Comparison of ENCODE assay signal across 26 mouse cellular contexts in the genomic region with DNA sequence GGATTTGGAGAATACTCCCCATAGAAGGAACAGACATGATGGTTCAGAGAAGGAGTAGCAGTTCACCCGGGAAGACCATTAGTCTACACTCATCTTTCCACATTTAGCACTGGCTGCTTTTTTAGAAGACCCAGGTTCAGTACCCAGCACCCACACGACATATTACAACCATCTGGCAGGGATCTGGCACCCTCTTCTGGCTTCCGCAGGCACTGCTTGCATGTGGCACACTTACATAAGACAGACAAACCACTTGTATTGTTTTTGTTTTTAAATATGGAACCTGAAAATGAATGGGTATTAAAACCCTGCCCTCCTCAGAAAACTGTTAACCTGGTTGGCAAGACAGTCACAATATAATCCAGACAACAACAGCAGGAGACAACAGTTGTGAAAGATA. TPM values are rescaled to one million over a fixed set of nuclear protein-coding genes. Genes with fewer than 3 reads are reported as not detected.
DNase-seq lines count a peak whose midpoint lies in the region; ATAC-seq and TF ChIP-seq lines count a peak whose summit lies in the region.
"Had no signal": no experiment of that assay in that cellular context is flagged by ENCODE, and none has a peak within 500 bp of the region (broad histone marks: within the 10 kb centered on the region; RNA-seq: fewer than 3 reads in every experiment).

No protein-coding gene starts in this region.

- H3K4me2 ChIP-seq in CH12.LX (ENCODE audit: insufficient read depth, low read depth, poor library complexity, severe bottlenecking) = no peak overlapping the region
- no peak overlapping the region for H3K4me2 ChIP-seq in neural tube, embryonic 15.5 days
- H3K4me2 ChIP-seq: embryonic facial prominence, embryonic 13.5 days; forebrain, embryonic 12.5 days; heart, embryonic 13.5 days; hindbrain, embryonic 12.5 days had no signal

- TF ChIP-seq POLR2A in CH12.LX (IDR thresholded peaks at IDR 0.05; ENCODE audit: low read depth, low read length) = no peak

- peaks cover 0 to 27% of the 10 kb centered on the region in 2 experiments for H3K36me3 ChIP-seq in CH12.LX (replicated peaks in 1 of 2; ENCODE audit: control insufficient read depth in 1 of 2, insufficient read depth in 1 of 2, low read length in 1 of 2)
- no peaks in the 10 kb centered on the region for H3K36me3 ChIP-seq in ES-E14 (ENCODE audit: control insufficient read depth, insufficient read depth, low read length, poor library complexity, severe bottlenecking)
- peaks cover 17% of the 10 kb centered on the region for H3K36me3 ChIP-seq in neural tube, embryonic 15.5 days

- dilution Hi-C loops in CH12.LX (cut with MboI; ENCODE audit: extremely low pct_ligation_motif_present, extremely low pct_unique_long_range_greater_than_20kb, low sequenced_read_pairs) = no loop called here

- no peaks in the 10 kb centered on the region for H3K27me3 ChIP-seq in CH12.LX (replicated peaks)
- no peaks in the 10 kb centered on the region for H3K27me3 ChIP-seq in neural tube, embryonic 15.5 days (replicated peaks)
- H3K27me3 ChIP-seq: embryonic facial prominence, embryonic 13.5 days; forebrain, embryonic 12.5 days; heart, embryonic 13.5 days; hindbrain, embryonic 12.5 days had no signal

- no peaks in the 10 kb centered on the region for H3K79me2 ChIP-seq in CH12.LX (replicated peaks; ENCODE audit: control insufficient read depth, extremely low read depth, insufficient read depth, poor library complexity, severe bottlenecking)

- peak; percentile 56 for DNase-seq in heart, adult 11 months
- no peak for DNase-seq in heart, adult 18-20 months
- DNase-seq in CH12.LX (ENCODE audit: extremely low read depth) (no peak), ES-E14 (ENCODE audit: low read depth, low spot score) (no peak), ZHBTc4 (ENCODE audit: low read depth, low spot score) (peak; percentile 47)
- DNase-seq in frontal cortex, postnatal 10 days (ENCODE audit: low spot score in 2 of 2) = no peak
- DNase-seq in left cerebral cortex, postnatal 36 days (ENCODE audit: low spot score in 2 of 2) = no peak
- DNase-seq: adrenal gland, postnatal 14 days; B cell, adult 2 months; cerebellum, adult 18-20 months; cerebellum, adult 9-11 months; cerebellum, postnatal 36 days; gastrocnemius, postnatal 14 days; heart, postnatal 36 days had no signal

- H3K9me3 ChIP-seq in CH12.LX (replicated peaks; ENCODE audit: low read length) (no peaks in the 10 kb centered on the region), ES-E14 (ENCODE audit: control insufficient read depth, insufficient read depth, low read depth, low read length) (no peaks in the 10 kb centered on the region)
- H3K9me3 ChIP-seq in neural tube, embryonic 15.5 days (replicated peaks) = no peaks in the 10 kb centered on the region
- H3K9me3 ChIP-seq: embryonic facial prominence, embryonic 13.5 days; forebrain, embryonic 12.5 days; heart, embryonic 13.5 days; hindbrain, embryonic 12.5 days had no signal

- WGBS in neural tube, embryonic 15.5 days = 95% methylated on average over 3 of the region's 3 CpGs

- no peak for TF ChIP-seq EP300 in CH12.LX (IDR thresholded peaks at IDR 0.05; ENCODE audit: low read length)

- H3K9ac ChIP-seq in CH12.LX (ENCODE audit: insufficient read depth, low read depth) = no peak overlapping the region
- no peak overlapping the region for H3K9ac ChIP-seq in ES-E14 (ENCODE audit: insufficient read depth, low read depth, low read length, poor library complexity, severe bottlenecking)
- no peak overlapping the region for H3K9ac ChIP-seq in neural tube, embryonic 15.5 days (replicated peaks)
- H3K9ac ChIP-seq: embryonic facial prominence, embryonic 13.5 days; forebrain, embryonic 12.5 days; heart, embryonic 13.5 days; hindbrain, embryonic 12.5 days had no signal

- ATAC-seq in neural tube, embryonic 15.5 days (ENCODE audit: low FRiP score) = no peak
- ATAC-seq: CD4-positive, CD25-positive, alpha-beta regulatory T cell, adult 4 months; forebrain, embryonic 16.5 days; hindbrain, embryonic 16.5 days; inflammation-experienced regulatory T-cells, adult 6 months; intestine, postnatal 0 days had no signal

- intact Hi-C loops in left cerebral cortex, postnatal 36 days (cut with DNase I) = no loop called here

- no peak overlapping the region for H3K27ac ChIP-seq in CH12.LX (ENCODE audit: insufficient read depth, low read depth)
- no peak overlapping the region for H3K27ac ChIP-seq in ES-E14 (ENCODE audit: insufficient read depth, low read depth, low read length, poor library complexity, severe bottlenecking)
- H3K27ac ChIP-seq in neural tube, embryonic 15.5 days (replicated peaks) = no peak overlapping the region
- H3K27ac ChIP-seq: embryonic facial prominence, embryonic 13.5 days; forebrain, embryonic 12.5 days; heart, embryonic 13.5 days; hindbrain, embryonic 12.5 days had no signal

- TF ChIP-seq CTCF in CH12.LX (conservative IDR thresholded peaks at IDR 0.05 in 1 of 2, IDR thresholded peaks at IDR 0.05 in 1 of 2; ENCODE audit: low read depth in 2 of 2, low read length in 2 of 2) = peak in 1 of 2 experiments; percentile 29; a peak in 2 of 4 replicates

- in situ Hi-C loops in CH12.LX (cut with MboI; ENCODE audit: low pct_ligation_motif_present, low pct_unique_long_range_greater_than_20kb, low sequenced_read_pairs) = no loop called here
- in situ Hi-C loops in ES-E14 (cut with MboI; ENCODE audit: low sequenced_read_pairs in 2 of 2, unreplicated experiment in 2 of 2) = no loop called here

- H3K4me1 ChIP-seq in CH12.LX (ENCODE audit: control insufficient read depth in 1 of 2, insufficient read depth in 2 of 2) (no peaks in the 10 kb centered on the region), ES-E14 (ENCODE audit: control insufficient read depth in 2 of 2, insufficient read depth in 2 of 2, low read length in 2 of 2, poor library complexity in 1 of 2) (no peaks in the 10 kb centered on the region)
- H3K4me1 ChIP-seq in neural tube, embryonic 15.5 days = no peaks in the 10 kb centered on the region
- H3K4me1 ChIP-seq: embryonic facial prominence, embryonic 13.5 days; forebrain, embryonic 12.5 days; heart, embryonic 13.5 days; hindbrain, embryonic 12.5 days had no signal

- no peak overlapping the region for H3K4me3 ChIP-seq in CH12.LX (replicated peaks in 1 of 3; ENCODE audit: low read depth in 2 of 3, low read length in 2 of 3, poor library complexity in 1 of 3)
- H3K4me3 ChIP-seq in ES-E14 (ENCODE audit: insufficient read depth in 1 of 2, low read depth in 1 of 2, low read length in 2 of 2, poor library complexity in 1 of 2, severe bottlenecking in 1 of 2) = no peak overlapping the region
- H3K4me3 ChIP-seq in neural tube, embryonic 15.5 days (replicated peaks) = no peak overlapping the region
- H3K4me3 ChIP-seq: embryonic facial prominence, embryonic 13.5 days; forebrain, embryonic 12.5 days; heart, embryonic 13.5 days; hindbrain, embryonic 12.5 days had no signal

- peak; percentile 3 for TF ChIP-seq RAD21 in CH12.LX (IDR thresholded peaks at IDR 0.05; ENCODE audit: low read depth, low read length)

TF ChIP-seq in CH12.LX, 34 proteins besides CTCF, POLR2A, EP300 and RAD21:
- TF ChIP-seq ZC3H11A (IDR thresholded peaks at IDR 0.05; ENCODE audit: low read depth, low read length) (no peak), USF1 (IDR thresholded peaks at IDR 0.05; ENCODE audit: low read depth, low read length) (no peak), USF2 (conservative IDR thresholded peaks at IDR 0.05; ENCODE audit: low read depth, low read length) (no peak), E2F4 (IDR thresholded peaks at IDR 0.05; ENCODE audit: insufficient replicate concordance, low read depth, low read length) (no peak), CHD2 (IDR thresholded peaks at IDR 0.05; ENCODE audit: low read length) (no peak), JUN (IDR thresholded peaks at IDR 0.05; ENCODE audit: insufficient read depth, low read depth, low read length) (no peak)

TF ChIP-seq in ES-E14, 5 proteins besides CTCF, POLR2A, EP300 and RAD21:
- peak; percentile 46; the same call in 1 of the 2 replicates for TF ChIP-seq ZC3H11A (IDR thresholded peaks at IDR 0.05; ENCODE audit: borderline replicate concordance, low read depth, low read length)
- no peak for TF ChIP-seq MAFK (IDR thresholded peaks at IDR 0.05; ENCODE audit: insufficient read depth, low read depth, low read length)

RNA-seq across cellular contexts. Expression of a gene that starts 21.6 kb away (rescaled TPM):
- 10 to 100 TPM; 12.8 to 16.2 TPM for total RNA-seq in heart, adult 18-20 months (2021)
- 9.8 and 10.9 TPM in 2 replicates for total RNA-seq in CH12.LX (2012; rRNA removed)
- total RNA-seq in CH12.LX (2014; rRNA removed) = 17.1 and 19.1 TPM in 2 replicates
- 10.7 and 13.3 TPM in 2 replicates for polyA plus RNA-seq in CH12.LX (2012; ENCODE audit: insufficient read length, low read depth)
- 12.9 and 13.6 TPM in 2 replicates for total RNA-seq in ES-E14 (2012; rRNA removed)
- total RNA-seq in left cerebral cortex, postnatal 36 days (2021) = 10 to 100 TPM; 18.5 to 23.6 TPM
- 17.8 and 18.6 TPM in 2 replicates for polyA plus RNA-seq in neural tube, embryonic 15.5 days (2015; fragmentation: Nextera tagmentation; extraction: Ambion mirVana)

RNA-seq across cellular contexts. Expression of a gene that starts 59.6 kb away (rescaled TPM):
- not detected for total RNA-seq in heart, adult 18-20 months (2021)
- total RNA-seq in CH12.LX (2012; rRNA removed) (0.25 and 0.34 TPM in 2 replicates), CH12.LX (2014; rRNA removed) (0.66 and 0.77 TPM in 2 replicates), ES-E14 (2012; rRNA removed) (0.49 and 1.1 TPM in 2 replicates)
- polyA plus RNA-seq in CH12.LX (2012; ENCODE audit: insufficient read length, low read depth) = 1.3 and 1.7 TPM in 2 replicates
- total RNA-seq in left cerebral cortex, postnatal 36 days (2021) = under 1 TPM; 0.36 to 0.72 TPM
- polyA plus RNA-seq in neural tube, embryonic 15.5 days (2015; fragmentation: Nextera tagmentation; extraction: Ambion mirVana) = 0.12 and 0.49 TPM in 2 replicates
- total RNA-seq: adrenal gland, postnatal 14 days; gastrocnemius, adult 18-20 months; gastrocnemius, postnatal 14 days; heart, adult 8-10 months; heart, postnatal 36 days had no signal
- polyA plus RNA-seq: CD4-positive, CD25-positive, alpha-beta regulatory T cell, adult 4 months; heart, embryonic 13.5 days; hindbrain, embryonic 12.5 days; inflammation-experienced regulatory T-cells, adult 6 months had no signal

Comparison
In these comparisons a context has a peak if more than half of its experiments do, and no peak if none do; other contexts are left out.
1. DNase-seq: peak in heart, adult 11 months (single experiment) and ZHBTc4 (single experiment); none in heart, adult 18-20 months (0 of 2), CH12.LX (single experiment), ES-E14 (single experiment), frontal cortex, postnatal 10 days (0 of 2) and left cerebral cortex, postnatal 36 days (0 of 2).